Mouse (Mus musculus) heart, embryonic 11.5 days (tissue): ENCODE results near the gene Pkd2l1. TPM values are rescaled to one million over a fixed set of nuclear protein-coding genes. Genes with fewer than 3 reads are reported as not detected.

Experiments used
- ATAC-seq: fragments of 200-750 bp; cut with Nextera tagmentation; replicated peaks from 2 replicates; pipeline ENCODE4 v1.8.0; 2017; ENCODE audit warnings: moderate library complexity; ENCODE audit not compliant: insufficient number of reproducible peaks, low FRiP score, low TSS enrichment
- H3K27ac ChIP-seq: fragments of 300-500 bp; sonication (generic); 2 replicates; pipeline ENCODE4 v1.5.1; 2014; ENCODE audit warnings: mild to moderate bottlenecking, low read depth, low read length
- H3K27me3 ChIP-seq: fragments of 300-500 bp; sonication (generic); 2 replicates; pipeline ENCODE4 v1.6.1; 2014; ENCODE audit warnings: mild to moderate bottlenecking, low read length, mixed read lengths; ENCODE audit not compliant: control insufficient read depth, insufficient read depth
- H3K36me3 ChIP-seq: fragments of 300-500 bp; sonication (generic); 2 replicates; pipeline ENCODE4 v1.6.1; 2014; ENCODE audit warnings: mild to moderate bottlenecking, low read length, moderate library complexity, mixed read lengths; ENCODE audit not compliant: control insufficient read depth, insufficient read depth
- H3K4me1 ChIP-seq: fragments of 300-500 bp; sonication (generic); 2 replicates; pipeline ENCODE4 v1.6.1; 2014; ENCODE audit warnings: low read length; ENCODE audit not compliant: control insufficient read depth, insufficient read depth
- H3K4me2 ChIP-seq: fragments of 300-500 bp; sonication (generic); 2 replicates; pipeline ENCODE4 v1.6.1; 2014; ENCODE audit warnings: mild to moderate bottlenecking, moderate library complexity
- H3K4me3 ChIP-seq: fragments of 300-500 bp; sonication (generic); 2 replicates; pipeline ENCODE4 v1.5.1; 2014; ENCODE audit warnings: low read depth, low read length
- H3K9ac ChIP-seq: fragments of 300-500 bp; sonication (generic); 2 replicates; pipeline ENCODE4 v1.6.1; 2014; ENCODE audit warnings: mild to moderate bottlenecking, low read depth, low read length, moderate library complexity
- H3K9me3 ChIP-seq: fragments of 300-500 bp; sonication (generic); replicated peaks from 2 replicates; pipeline ENCODE4 v1.6.1; 2016; ENCODE audit warnings: low read length; ENCODE audit not compliant: control insufficient read depth
- WGBS: fragments of 180-500 bp; shearing (Covaris S2); extraction: QIAGEN DNeasy Blood & Tissue Kit; methylation state at CpG from one replicate; pipeline ENCODE4 v1.1.7; 2014; ENCODE audit not compliant: insufficient replicate concordance; 5-methylcytosine and 5-hydroxymethylcytosine counted together
- polyA plus RNA-seq: library from polyadenylated mRNA; unstranded; fragments of >200 nt; fragmentation: Nextera tagmentation; extraction: Ambion mirVana; gene quantifications from 2 replicates; pipeline ENCODE4 v1.2.1, GENCODE M21; 2014

Gene Pkd2l1
- not detected in 2 replicates for polyA plus RNA-seq

GRCm38 (mm10) chr19:44192342-44192741 is at the start of gene Pkd2l1:
Pkd2l1 (minus strand) TSS chr19:44192442.
- Histone ChIP-seq H3K9me3 (no peaks in the 10 kb centered on the region), H3K4me2 (no peak within 1 kb of the TSS), H3K27me3 (no peaks in the 10 kb centered on the region), H3K4me1 (no peaks in the 10 kb centered on the region), H3K36me3 (no peaks in the 10 kb centered on the region), H3K9ac (no peak within 1 kb of the TSS), H3K4me3 (no peak within 1 kb of the TSS), H3K27ac (no peak within 1 kb of the TSS)
- WGBS = 38% methylated on average over 3 of the region's 3 CpGs
- ATAC-seq = no peak

GRCm38 (mm10) chr19:44238906-44239305 is 46.7 kb upstream of the Pkd2l1 start:
- no peaks in the 10 kb centered on the region for H3K27me3 ChIP-seq
- H3K4me3 ChIP-seq = no peak overlapping the region
- H3K4me2 ChIP-seq = no peak overlapping the region
- H3K9ac ChIP-seq = no peak overlapping the region
- H3K27ac ChIP-seq = no peak overlapping the region
- no peaks in the 10 kb centered on the region for H3K4me1 ChIP-seq
- H3K9me3 ChIP-seq = no peaks in the 10 kb centered on the region
- ATAC-seq = no peak
- 76% methylated on average over 2 of the region's 2 CpGs for WGBS
- H3K36me3 ChIP-seq = no peaks in the 10 kb centered on the region

GRCm38 (mm10) chr19:44237471-44238006 is 45.3 kb upstream of the Pkd2l1 start:
- no peaks in the 10 kb centered on the region for H3K4me1 ChIP-seq
- no peaks in the 10 kb centered on the region for H3K27me3 ChIP-seq
- no peaks in the 10 kb centered on the region for H3K36me3 ChIP-seq
- H3K27ac ChIP-seq = no peak overlapping the region
- no peaks in the 10 kb centered on the region for H3K9me3 ChIP-seq
- WGBS = 12% methylated on average over 19 of the region's 19 CpGs
- no peak for ATAC-seq
- H3K9ac ChIP-seq = no peak overlapping the region
- H3K4me3 ChIP-seq = peak overlapping the region; percentile 25
- H3K4me2 ChIP-seq = peak overlapping the region; percentile 61

- 72% methylated on average over 4 of the region's 4 CpGs for WGBS
- H3K9ac ChIP-seq = no peak overlapping the region
- H3K4me1 ChIP-seq = no peaks in the 10 kb centered on the region
- ATAC-seq = no peak
- H3K27ac ChIP-seq = no peak overlapping the region
- H3K27me3 ChIP-seq = no peaks in the 10 kb centered on the region
- no peak overlapping the region for H3K4me3 ChIP-seq
- no peaks in the 10 kb centered on the region for H3K36me3 ChIP-seq
- no peaks in the 10 kb centered on the region for H3K9me3 ChIP-seq
- no peak overlapping the region for H3K4me2 ChIP-seq
These were observed 39.4 kb upstream of the Pkd2l1 start for GRCm38 (mm10) chr19:44231608-44232151.

GRCm38 (mm10) chr19:44230212-44230611 is 38.0 kb upstream of the Pkd2l1 start:
- no peak overlapping the region for H3K4me3 ChIP-seq
- ATAC-seq = no peak
- WGBS = 68% methylated on average over 3 of the region's 3 CpGs

GRCm38 (mm10) chr19:44229776-44230175 is 37.5 kb upstream of the Pkd2l1 start:
- 56% methylated on average over 2 of the region's 2 CpGs for WGBS
- Histone ChIP-seq H3K36me3 (no peaks in the 10 kb centered on the region), H3K27me3 (no peaks in the 10 kb centered on the region), H3K4me1 (no peaks in the 10 kb centered on the region), H3K4me3 (no peak overlapping the region), H3K9ac (no peak overlapping the region), H3K9me3 (no peaks in the 10 kb centered on the region), H3K27ac (no peak overlapping the region), H3K4me2 (no peak overlapping the region)
- no peak for ATAC-seq

More at GRCm38 (mm10) chr19:44230212-44230611, 38.0 kb upstream of the Pkd2l1 start:
- no peaks in the 10 kb centered on the region for H3K4me1 ChIP-seq
- H3K27ac ChIP-seq = no peak overlapping the region
- H3K4me2 ChIP-seq = no peak overlapping the region
- H3K36me3 ChIP-seq = no peaks in the 10 kb centered on the region
- no peaks in the 10 kb centered on the region for H3K9me3 ChIP-seq
- no peaks in the 10 kb centered on the region for H3K27me3 ChIP-seq
- H3K9ac ChIP-seq = no peak overlapping the region

GRCm38 (mm10) chr19:44225728-44226127 is 33.5 kb upstream of the Pkd2l1 start:
- Histone ChIP-seq H3K9me3 (no peaks in the 10 kb centered on the region), H3K36me3 (no peaks in the 10 kb centered on the region), H3K27ac (no peak overlapping the region), H3K4me2 (no peak overlapping the region), H3K4me3 (no peak overlapping the region), H3K27me3 (no peaks in the 10 kb centered on the region), H3K9ac (no peak overlapping the region), H3K4me1 (no peaks in the 10 kb centered on the region)
- WGBS = 71% methylated on average over 5 of the region's 5 CpGs
- ATAC-seq = no peak

- Histone ChIP-seq H3K4me2 (no peak overlapping the region), H3K9ac (no peak overlapping the region), H3K27ac (no peak overlapping the region), H3K27me3 (no peaks in the 10 kb centered on the region), H3K36me3 (no peaks in the 10 kb centered on the region), H3K4me1 (no peaks in the 10 kb centered on the region), H3K4me3 (no peak overlapping the region), H3K9me3 (no peaks in the 10 kb centered on the region)
- no peak for ATAC-seq
- 64% methylated on average over 3 of the region's 3 CpGs for WGBS
These were observed 25.8 kb upstream of the Pkd2l1 start for GRCm38 (mm10) chr19:44217958-44218525.

- Histone ChIP-seq H3K27ac (no peak overlapping the region), H3K36me3 (no peaks in the 10 kb centered on the region), H3K4me2 (no peak overlapping the region), H3K4me1 (no peaks in the 10 kb centered on the region), H3K9ac (no peak overlapping the region), H3K9me3 (no peaks in the 10 kb centered on the region), H3K4me3 (no peak overlapping the region), H3K27me3 (no peaks in the 10 kb centered on the region)
- WGBS = 61% methylated on average over 12 of the region's 12 CpGs
- no peak for ATAC-seq
These were observed 23.0 kb upstream of the Pkd2l1 start for GRCm38 (mm10) chr19:44215255-44215654.
